Mouse (Mus musculus): Measurements from ENCODE around the gene Zfp553. TPM values are rescaled to one million over a fixed set of nuclear protein-coding genes. Genes with fewer than 3 reads are reported as not detected.

The Zfp553 gene
- polyA plus RNA-seq, 1 experiment from 2014 or later, result 25.0 TPM

DNA sequence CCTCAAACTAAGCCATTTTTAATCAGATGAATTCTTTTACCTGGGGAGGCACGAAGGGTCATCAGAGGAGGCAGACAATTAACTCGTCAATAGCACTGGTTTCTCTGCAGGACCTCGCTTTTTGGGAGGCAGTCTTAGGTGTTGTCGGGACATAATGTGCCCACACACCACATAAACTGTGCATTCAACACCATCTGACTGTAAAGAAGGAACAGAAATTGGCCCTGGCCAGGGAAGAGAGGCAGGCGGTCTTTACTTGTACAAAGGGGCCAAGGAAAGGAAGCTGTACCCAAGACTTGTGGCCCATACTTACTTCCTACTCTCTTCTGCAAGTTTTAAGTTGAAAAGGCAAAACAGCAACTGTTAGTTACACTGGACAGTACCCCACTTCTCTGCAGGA lies 23.7 kb downstream of the Zfp553 start:
- H3K36me3 ChIP-seq (replicated peaks; ENCODE audit: control insufficient read depth, insufficient read depth), result peaks cover 5% of the 10 kb centered on the region; the same call in 1 of the 2 replicates
- H3K9ac ChIP-seq, result no peak overlapping the region
- no peak overlapping the region for H3K4me2 ChIP-seq (replicated peaks)
- WGBS, result 92% methylated on average over 5 of the region's 5 CpGs
- H3K27me3 ChIP-seq (ENCODE audit: control insufficient read depth, insufficient read depth, low read length), result no peaks in the 10 kb centered on the region
- DNase-seq (ENCODE audit: low spot score) (no peak), ATAC-seq (ENCODE audit: low FRiP score) (no peak)
- no peaks in the 10 kb centered on the region for H3K9me3 ChIP-seq (ENCODE audit: control insufficient read depth, low read length)
- no peak overlapping the region for H3K4me3 ChIP-seq (replicated peaks; ENCODE audit: low read length)
- peaks cover 19% of the 10 kb centered on the region; the same call in 1 of the 2 replicates for H3K4me1 ChIP-seq (replicated peaks; ENCODE audit: control insufficient read depth, insufficient read depth, low read length)
- H3K27ac ChIP-seq, result no peak overlapping the region

DNA sequence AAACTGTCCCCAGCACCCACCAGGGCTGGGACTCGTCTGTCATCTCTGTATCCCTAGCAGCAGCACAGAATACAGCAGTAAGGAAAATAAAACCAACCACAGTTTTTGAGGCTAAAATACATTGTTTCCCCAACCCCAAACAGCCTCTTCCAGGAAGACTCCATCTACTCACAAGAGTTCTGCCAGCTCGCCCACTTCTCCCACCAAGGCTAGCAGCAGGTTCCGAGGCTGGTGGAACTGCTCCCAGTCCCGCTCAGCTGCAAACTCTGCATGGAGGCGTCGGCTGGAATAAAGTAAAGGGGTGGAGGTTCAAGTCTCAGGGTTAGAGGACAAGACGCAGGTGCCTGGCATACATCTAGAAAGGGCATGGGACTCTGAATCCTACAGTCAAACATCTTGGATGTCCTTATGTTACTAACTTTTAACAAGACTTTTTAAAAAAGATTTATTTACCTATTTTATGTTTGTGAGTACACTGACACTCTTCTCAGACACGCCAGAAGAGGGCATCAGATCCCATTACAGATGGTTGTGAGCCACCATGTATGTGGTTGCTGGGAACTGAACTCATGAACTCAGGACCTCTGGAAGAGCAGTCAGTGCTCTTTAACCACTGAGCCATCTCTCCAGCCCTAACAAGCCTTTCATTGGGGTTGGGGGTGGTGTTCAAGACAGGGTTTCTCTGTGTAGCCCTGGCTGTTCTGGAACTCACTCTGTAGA lies 26.5 kb downstream of the Zfp553 start:
- Histone ChIP-seq H3K4me1 (replicated peaks; ENCODE audit: control insufficient read depth, insufficient read depth, low read length) (peaks cover 15% of the 10 kb centered on the region; the same call in 1 of the 2 replicates), H3K4me2 (replicated peaks) (peak overlapping the region; percentile 86), H3K9ac (no peak overlapping the region), H3K4me3 (replicated peaks; ENCODE audit: low read length) (peak overlapping the region; percentile 61), H3K27ac (no peak overlapping the region), H3K36me3 (replicated peaks; ENCODE audit: control insufficient read depth, insufficient read depth) (peaks cover 5% of the 10 kb centered on the region; the same call in 1 of the 2 replicates), H3K9me3 (ENCODE audit: control insufficient read depth, low read length) (no peaks in the 10 kb centered on the region), H3K27me3 (ENCODE audit: control insufficient read depth, insufficient read depth, low read length) (no peaks in the 10 kb centered on the region)
- no peak for ATAC-seq (ENCODE audit: low FRiP score)
- DNase-seq (ENCODE audit: low spot score), result no peak
- 76% methylated on average over 8 of the region's 8 CpGs for WGBS

DNA sequence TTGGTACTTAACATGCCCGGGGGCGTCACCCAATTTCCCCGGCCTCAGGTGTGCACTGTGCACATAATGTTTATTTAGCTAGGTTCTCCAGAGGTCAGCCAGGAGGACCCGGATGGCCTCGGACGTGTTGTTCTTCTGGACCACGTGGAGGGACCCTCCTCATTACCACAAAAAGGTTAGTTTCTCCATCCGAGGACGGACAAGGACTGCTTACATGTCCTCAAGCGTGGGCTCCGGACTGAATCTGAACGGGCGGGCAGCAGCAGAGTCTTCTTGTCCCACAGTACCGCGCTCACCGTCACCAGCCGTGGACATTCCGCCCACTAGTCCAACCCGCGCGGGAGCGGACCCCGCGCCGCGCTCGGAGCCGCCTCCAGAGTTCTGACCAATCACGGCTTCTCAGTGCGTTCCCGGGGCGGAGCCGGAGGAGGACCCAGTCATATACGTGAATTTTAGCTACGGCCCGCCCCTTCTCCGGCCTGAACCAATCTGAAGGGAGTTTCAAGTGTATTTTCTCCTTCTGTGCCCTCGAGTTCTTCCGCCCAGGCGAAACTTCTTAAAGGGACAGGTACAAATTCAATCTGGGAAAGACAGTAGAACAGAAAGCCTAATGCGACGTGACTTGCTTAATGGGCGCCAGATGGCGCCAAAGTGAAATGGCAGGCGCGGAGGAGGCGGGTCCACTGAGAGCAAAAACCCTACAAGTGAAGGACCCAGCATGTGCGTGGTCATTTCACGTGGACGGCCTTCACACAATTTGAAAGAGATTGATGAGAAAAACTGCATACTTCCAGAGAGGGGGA lies 27.6 kb downstream of the Zfp553 start, which contains the start of gene Dctpp1:
TSS of gene Dctpp1 (minus strand) at position 401 of the 803 bp plus-strand sequence.
- H3K27ac ChIP-seq, result no peak within 1 kb of the TSS

DNA sequence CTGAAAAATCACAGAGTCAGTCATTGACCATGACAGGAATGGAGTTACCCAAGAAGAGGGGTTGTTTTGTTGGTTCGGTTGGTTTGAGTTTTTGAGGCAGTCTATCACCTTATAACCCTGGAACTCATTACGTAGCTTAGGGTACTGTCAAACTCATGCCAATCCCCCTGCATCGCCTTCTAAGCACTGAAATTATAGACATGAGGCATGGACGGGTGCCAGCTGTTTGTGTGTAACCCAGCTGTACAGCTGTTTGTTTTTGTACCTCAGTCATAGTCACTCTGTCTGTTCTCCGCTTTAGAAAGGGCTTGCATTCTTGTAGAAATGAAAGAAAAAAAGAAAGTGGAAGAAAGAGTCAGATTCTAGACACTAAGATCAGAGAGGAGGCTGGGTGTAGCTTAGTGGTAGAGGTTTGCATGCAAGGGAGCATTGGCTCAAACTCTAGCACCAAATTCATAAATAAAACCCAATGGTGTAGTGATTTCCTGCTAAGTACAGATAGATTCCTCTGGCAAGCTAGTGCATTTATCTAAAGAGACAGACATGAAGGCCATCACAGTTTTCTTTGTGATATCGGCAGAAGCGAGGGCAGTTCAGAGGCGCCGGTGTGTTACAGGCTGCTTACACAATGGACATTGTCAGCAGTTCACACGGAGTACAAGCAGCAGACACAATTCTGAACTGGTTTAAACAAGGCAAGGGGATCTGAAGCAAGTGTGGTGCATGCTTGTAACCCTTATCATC lies 29.5 kb downstream of the Zfp553 start:
- no peaks in the 10 kb centered on the region for H3K9me3 ChIP-seq (ENCODE audit: control insufficient read depth, low read length)
- no peak overlapping the region for H3K4me2 ChIP-seq (replicated peaks)
- no peak overlapping the region for H3K9ac ChIP-seq
- H3K27ac ChIP-seq, result no peak overlapping the region
- 83% methylated on average over 10 of the region's 10 CpGs for WGBS
- H3K4me1 ChIP-seq (replicated peaks; ENCODE audit: control insufficient read depth, insufficient read depth, low read length), result 0 out of 2 replicates have a peak, but pooled peaks cover 7% of the 10 kb centered on the region
- no peak for DNase-seq (ENCODE audit: low spot score)
- no peaks in the 10 kb centered on the region for H3K36me3 ChIP-seq (replicated peaks; ENCODE audit: control insufficient read depth, insufficient read depth)
- no peaks in the 10 kb centered on the region for H3K27me3 ChIP-seq (ENCODE audit: control insufficient read depth, insufficient read depth, low read length)
- no peak overlapping the region for H3K4me3 ChIP-seq (replicated peaks; ENCODE audit: low read length)
- ATAC-seq (ENCODE audit: low FRiP score), result no peak

More for the DNA sequence above, 27.6 kb downstream of the Zfp553 start, which contains the start of gene Dctpp1:
- WGBS, result under 1% methylated on average over 50 of the region's 50 CpGs
- ATAC-seq (ENCODE audit: low FRiP score) (peak; percentile 98), DNase-seq (ENCODE audit: low spot score) (peak; percentile 97)
- peak within 1 kb of the TSS; percentile 61 for H3K4me3 ChIP-seq (replicated peaks; ENCODE audit: low read length)
- H3K9me3 ChIP-seq (ENCODE audit: control insufficient read depth, low read length), result no peaks in the 10 kb centered on the region
- no peaks in the 10 kb centered on the region for H3K27me3 ChIP-seq (ENCODE audit: control insufficient read depth, insufficient read depth, low read length)
- H3K9ac ChIP-seq, result peak within 1 kb of the TSS; percentile 73
- H3K4me1 ChIP-seq (replicated peaks; ENCODE audit: control insufficient read depth, insufficient read depth, low read length), result 0 out of 2 replicates have a peak, but pooled peaks cover 7% of the 10 kb centered on the region
- H3K4me2 ChIP-seq (replicated peaks), result peak within 1 kb of the TSS; percentile 86
- H3K36me3 ChIP-seq (replicated peaks; ENCODE audit: control insufficient read depth, insufficient read depth), result peaks cover 5% of the 10 kb centered on the region; the same call in 1 of the 2 replicates

DNA sequence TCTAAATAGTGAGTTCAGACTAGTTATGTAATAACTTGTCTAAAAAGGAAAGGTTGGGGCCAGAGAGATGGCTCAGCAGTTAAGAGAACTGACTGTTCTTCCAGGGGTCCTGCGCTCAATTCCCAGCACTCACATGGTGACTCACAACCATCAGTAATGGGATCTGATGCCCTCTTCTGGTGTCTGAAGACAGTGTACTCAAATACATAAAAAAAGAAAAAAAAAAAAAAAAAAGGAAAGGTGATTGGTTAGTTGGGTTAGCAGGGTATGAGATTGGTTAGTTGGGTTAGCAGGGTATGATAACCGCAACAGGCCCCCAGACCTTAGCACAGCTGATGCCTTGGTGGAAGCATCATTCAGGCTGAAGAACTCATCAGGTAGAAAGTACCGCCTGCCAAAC lies 30.7 kb downstream of the Zfp553 start:
- Histone ChIP-seq H3K27ac (no peak overlapping the region), H3K4me2 (replicated peaks) (no peak overlapping the region), H3K9me3 (ENCODE audit: control insufficient read depth, low read length) (peaks cover 4% of the 10 kb centered on the region; the same call in 1 of the 2 replicates), H3K4me1 (replicated peaks; ENCODE audit: control insufficient read depth, insufficient read depth, low read length) (0 out of 2 replicates have a peak, but pooled peaks cover 7% of the 10 kb centered on the region), H3K4me3 (replicated peaks; ENCODE audit: low read length) (no peak overlapping the region), H3K27me3 (ENCODE audit: control insufficient read depth, insufficient read depth, low read length) (no peaks in the 10 kb centered on the region), H3K9ac (no peak overlapping the region), H3K36me3 (replicated peaks; ENCODE audit: control insufficient read depth, insufficient read depth) (peaks cover 4% of the 10 kb centered on the region)
- no peak for ATAC-seq (ENCODE audit: low FRiP score)
- WGBS, result 100% methylated on average over 3 of the region's 3 CpGs
- no peak for DNase-seq (ENCODE audit: low spot score)

DNA sequence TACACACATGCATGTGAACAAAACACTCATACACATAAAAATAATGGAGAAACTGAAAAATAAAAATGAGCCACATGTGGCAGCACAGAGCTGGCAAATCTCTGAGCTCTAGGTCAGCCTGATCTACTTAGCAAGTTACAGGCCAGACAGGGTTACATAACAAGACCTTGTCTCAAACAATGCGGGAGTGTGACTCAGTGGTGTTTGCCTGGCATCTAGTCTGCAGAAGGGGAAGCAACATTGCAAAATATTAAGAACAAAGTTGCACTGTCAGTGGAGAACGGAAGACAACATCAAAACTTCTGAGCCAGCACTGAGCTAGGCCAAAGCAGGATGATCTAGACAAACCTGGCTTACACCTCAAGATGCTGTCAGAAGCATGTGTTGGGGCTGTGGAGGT lies 37.4 kb downstream of the Zfp553 start:
- WGBS, result 89% methylated on average over 2 of the region's 2 CpGs
- Histone ChIP-seq H3K36me3 (replicated peaks; ENCODE audit: control insufficient read depth, insufficient read depth) (peaks cover 35% of the 10 kb centered on the region), H3K4me2 (replicated peaks) (no peak overlapping the region), H3K4me3 (replicated peaks; ENCODE audit: low read length) (no peak overlapping the region), H3K27ac (no peak overlapping the region), H3K9ac (no peak overlapping the region), H3K4me1 (replicated peaks; ENCODE audit: control insufficient read depth, insufficient read depth, low read length) (peaks cover 24% of the 10 kb centered on the region), H3K9me3 (ENCODE audit: control insufficient read depth, low read length) (peaks cover 7% of the 10 kb centered on the region; the same call in 1 of the 2 replicates), H3K27me3 (ENCODE audit: control insufficient read depth, insufficient read depth, low read length) (no peaks in the 10 kb centered on the region)
- DNase-seq (ENCODE audit: low spot score), result no peak
- no peak for ATAC-seq (ENCODE audit: low FRiP score)

DNA sequence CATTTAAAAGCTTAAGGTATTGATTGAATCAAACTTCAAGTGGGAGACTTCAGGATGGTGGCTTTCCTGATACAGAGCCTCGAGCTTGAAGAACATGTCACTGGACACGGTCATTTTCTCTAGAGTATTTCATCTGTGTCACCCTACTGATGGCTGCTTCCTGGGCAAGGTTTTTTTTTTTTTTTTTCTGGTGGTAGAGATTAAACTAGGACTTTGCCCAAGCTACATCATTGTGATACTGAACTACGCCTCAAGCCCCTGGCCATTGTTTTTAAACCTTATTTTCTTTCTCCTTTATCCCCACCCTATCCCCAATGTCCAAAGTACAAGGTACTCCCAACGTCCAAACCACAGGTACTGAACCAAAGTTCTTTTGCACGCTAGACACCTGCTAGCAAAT lies 37.8 kb downstream of the Zfp553 start:
- Histone ChIP-seq H3K27ac (no peak overlapping the region), H3K9me3 (ENCODE audit: control insufficient read depth, low read length) (peaks cover 7% of the 10 kb centered on the region; the same call in 1 of the 2 replicates), H3K36me3 (replicated peaks; ENCODE audit: control insufficient read depth, insufficient read depth) (peaks cover 35% of the 10 kb centered on the region), H3K9ac (no peak overlapping the region), H3K27me3 (ENCODE audit: control insufficient read depth, insufficient read depth, low read length) (no peaks in the 10 kb centered on the region), H3K4me1 (replicated peaks; ENCODE audit: control insufficient read depth, insufficient read depth, low read length) (peaks cover 24% of the 10 kb centered on the region), H3K4me2 (replicated peaks) (no peak overlapping the region), H3K4me3 (replicated peaks; ENCODE audit: low read length) (no peak overlapping the region)
- no peak for DNase-seq (ENCODE audit: low spot score)
- 89% methylated on average over 5 of the region's 5 CpGs for WGBS
- no peak for ATAC-seq (ENCODE audit: low FRiP score)

DNA sequence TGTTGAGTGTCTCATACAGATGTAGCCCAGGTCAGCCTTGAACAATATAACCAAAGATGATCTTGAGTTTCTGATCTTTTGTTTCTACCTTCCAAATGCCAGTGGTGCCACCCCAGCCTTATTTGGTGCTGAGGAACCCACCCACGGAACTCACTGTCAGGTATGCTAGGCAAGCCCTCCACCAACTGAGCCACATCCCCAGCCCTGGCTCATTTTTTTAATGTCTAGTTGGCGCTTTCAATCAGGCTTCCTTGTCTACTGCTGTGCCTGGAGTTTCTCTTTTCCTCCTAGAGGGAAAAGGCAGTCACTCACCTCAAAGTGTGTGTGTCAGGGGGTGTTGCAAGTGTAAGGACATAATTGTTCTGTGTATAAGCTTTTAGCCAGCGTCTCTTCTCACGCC lies 38.2 kb downstream of the Zfp553 start:
- Histone ChIP-seq H3K27me3 (ENCODE audit: control insufficient read depth, insufficient read depth, low read length) (no peaks in the 10 kb centered on the region), H3K4me1 (replicated peaks; ENCODE audit: control insufficient read depth, insufficient read depth, low read length) (peaks cover 24% of the 10 kb centered on the region), H3K36me3 (replicated peaks; ENCODE audit: control insufficient read depth, insufficient read depth) (peaks cover 35% of the 10 kb centered on the region), H3K4me2 (replicated peaks) (no peak overlapping the region), H3K27ac (no peak overlapping the region), H3K9ac (no peak overlapping the region), H3K4me3 (replicated peaks; ENCODE audit: low read length) (no peak overlapping the region), H3K9me3 (ENCODE audit: control insufficient read depth, low read length) (peaks cover 7% of the 10 kb centered on the region; the same call in 1 of the 2 replicates)
- DNase-seq (ENCODE audit: low spot score), result no peak
- no peak for ATAC-seq (ENCODE audit: low FRiP score)
- 93% methylated on average over 4 of the region's 4 CpGs for WGBS
